Mouse (Mus musculus) adrenal gland, postnatal 36 days (tissue): ENCODE results near the gene Tmem217. TPM values are rescaled to one million over a fixed set of nuclear protein-coding genes. Genes with fewer than 3 reads are reported as not detected.
"Not testable (repeated sequence)": the region's sequence is repeated elsewhere in the genome, so short reads cannot be mapped to it uniquely, and the experiment has no call there.

Source experiments
- DNase-seq, 2 experiments: peaks; one replicate each; pipeline ENCODE4 v3.0.0; 2021; ENCODE audit warnings: mixed read lengths in 1 of 2
- total RNA-seq, 2 experiments: library from RNA; stranded (reverse); gene quantifications; 2 replicates each; pipeline ENCODE4 v1.2.3; 2021

The Tmem217 gene
- total RNA-seq, 2 experiments from 2014 or later: not detected

- DNase-seq: no peak
These were observed 50.0 kb downstream of the Tmem217 start for GRCm38 (mm10) chr17:29502005-29502668.

GRCm38 (mm10) chr17:29500802-29501469 is 51.2 kb downstream of the Tmem217 start:
- DNase-seq: no peak

GRCm38 (mm10) chr17:29500243-29500740 is 51.9 kb downstream of the Tmem217 start:
- no peak for DNase-seq

- DNase-seq: no peak
These were observed 52.7 kb downstream of the Tmem217 start for GRCm38 (mm10) chr17:29499511-29499910.

- DNase-seq: not testable (repeated sequence)
These were observed 53.2 kb downstream of the Tmem217 start for GRCm38 (mm10) chr17:29498952-29499351.

GRCm38 (mm10) chr17:29498028-29498427 is 54.2 kb downstream of the Tmem217 start:
- DNase-seq: no peak

- not testable (repeated sequence) for DNase-seq
These were observed 54.7 kb downstream of the Tmem217 start for GRCm38 (mm10) chr17:29497481-29497880.

GRCm38 (mm10) chr17:29497071-29497354 is 55.2 kb downstream of the Tmem217 start:
- no peak for DNase-seq

- no peak for DNase-seq
These were observed 55.7 kb downstream of the Tmem217 start for GRCm38 (mm10) chr17:29496211-29497070.

GRCm38 (mm10) chr17:29494732-29495076 is 57.5 kb downstream of the Tmem217 start:
- no peak for DNase-seq

GRCm38 (mm10) chr17:29494062-29494731 is 58.0 kb downstream of the Tmem217 start:
- DNase-seq: no peak

- DNase-seq: no peak
These were observed 58.7 kb downstream of the Tmem217 start for GRCm38 (mm10) chr17:29493461-29493980.

- peak; percentile 69 to 79 for DNase-seq
These were observed 59.7 kb downstream of the Tmem217 start for GRCm38 (mm10) chr17:29492269-29493191.

GRCm38 (mm10) chr17:29491591-29492268 is 60.5 kb downstream of the Tmem217 start:
- DNase-seq: peak; percentile 84

- peak in 1 of 2 experiments; percentile 65 for DNase-seq
These were observed 61.2 kb downstream of the Tmem217 start, which contains the start of gene Pim1 for GRCm38 (mm10) chr17:29490713-29491581. TSS of gene Pim1 (plus strand) at chr17:29490753.

GRCm38 (mm10) chr17:29489971-29490712 is 62.0 kb downstream of the Tmem217 start:
- DNase-seq: peak; percentile 99

GRCm38 (mm10) chr17:29488978-29489970 is 62.9 kb downstream of the Tmem217 start:
- peak; percentile 39 to 70 for DNase-seq
